Mouse (Mus musculus) retina, embryonic 14.5 days (tissue): ENCODE results near the gene Trim72.
"Not testable (repeated sequence)": the region's sequence is repeated elsewhere in the genome, so short reads cannot be mapped to it uniquely, and the experiment has no call there.

Experiments
- DNase-seq: peaks from one replicate; pipeline ENCODE4 v3.0.0-alpha.2; 2015; ENCODE audit warnings: low spot score

Gene Trim72

DNA sequence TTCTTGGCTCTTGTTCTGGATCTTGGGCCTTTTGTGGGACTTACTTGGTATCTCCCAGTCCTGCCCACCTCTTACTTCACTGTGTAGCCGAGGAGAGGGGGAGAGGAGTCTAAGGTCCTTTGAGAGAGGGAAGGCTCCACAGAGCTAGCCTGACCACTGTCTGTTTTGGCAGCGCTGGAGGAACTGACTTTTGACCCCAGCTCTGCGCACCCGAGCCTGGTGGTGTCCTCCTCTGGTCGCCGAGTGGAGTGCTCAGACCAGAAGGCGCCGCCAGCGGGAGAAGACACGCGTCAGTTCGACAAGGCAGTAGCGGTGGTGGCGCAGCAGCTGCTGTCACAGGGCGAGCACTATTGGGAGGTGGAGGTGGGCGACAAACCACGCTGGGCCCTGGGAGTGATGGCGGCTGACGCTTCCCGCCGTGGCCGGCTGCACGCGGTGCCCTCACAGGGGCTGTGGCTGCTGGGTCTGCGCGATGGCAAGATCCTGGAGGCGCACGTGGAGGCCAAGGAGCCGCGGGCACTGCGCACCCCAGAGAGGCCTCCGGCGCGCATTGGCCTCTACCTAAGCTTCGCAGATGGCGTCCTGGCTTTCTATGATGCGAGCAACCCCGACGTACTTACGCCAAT is 6.1 kb downstream of the Trim72 start:
- DNase-seq: no peak

DNA sequence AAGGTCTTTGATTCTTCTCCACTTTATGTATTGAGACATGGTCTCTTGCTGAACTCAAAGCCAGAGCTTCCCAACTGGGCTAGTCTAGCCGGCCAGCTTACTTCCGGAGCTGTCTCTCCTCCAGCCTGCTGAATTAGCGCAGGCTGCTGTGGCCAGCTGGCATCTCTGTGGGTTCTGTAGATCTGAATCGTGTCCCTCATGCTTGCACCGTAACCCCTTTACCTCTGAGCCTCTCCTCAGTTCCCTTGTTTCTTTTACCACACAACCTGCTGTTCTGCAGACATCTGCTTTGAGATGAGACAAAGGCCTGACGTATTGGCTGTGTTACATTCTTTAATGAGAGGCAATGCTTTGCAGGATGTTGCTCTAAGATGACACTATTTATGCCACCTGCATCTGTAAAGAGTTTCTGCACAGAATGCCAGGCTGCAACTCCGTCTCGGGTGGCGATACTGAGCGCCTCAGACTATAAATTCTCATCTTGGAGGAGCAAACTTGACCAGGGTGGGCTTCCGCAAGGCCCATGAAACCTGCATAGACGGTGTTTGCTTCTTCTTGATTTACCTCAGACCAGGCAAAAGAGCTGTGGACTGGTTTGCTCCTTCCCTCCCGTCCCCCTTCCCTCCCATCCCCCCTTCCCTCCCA is 8.5 kb downstream of the Trim72 start:
- DNase-seq: no peak

DNA sequence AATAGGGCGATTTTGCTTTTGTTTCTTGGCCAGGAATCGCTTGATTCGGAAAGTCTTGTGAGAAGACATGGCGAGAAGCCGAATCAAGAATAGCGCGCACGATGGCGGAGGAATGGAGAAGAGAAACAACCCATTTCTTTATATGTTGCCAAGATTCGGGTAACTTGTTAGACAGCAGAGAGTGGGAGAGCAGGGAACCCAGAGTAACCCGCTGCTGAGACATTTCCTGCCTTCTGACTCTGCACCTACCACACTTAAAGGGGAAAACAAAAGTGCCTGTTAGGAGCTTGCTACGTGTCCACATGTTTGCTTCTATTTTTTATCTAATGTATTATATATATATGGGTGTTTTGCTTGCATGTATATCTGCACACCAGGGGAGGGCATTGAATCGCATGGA is 9.4 kb downstream of the Trim72 start:
- DNase-seq: no peak

DNA sequence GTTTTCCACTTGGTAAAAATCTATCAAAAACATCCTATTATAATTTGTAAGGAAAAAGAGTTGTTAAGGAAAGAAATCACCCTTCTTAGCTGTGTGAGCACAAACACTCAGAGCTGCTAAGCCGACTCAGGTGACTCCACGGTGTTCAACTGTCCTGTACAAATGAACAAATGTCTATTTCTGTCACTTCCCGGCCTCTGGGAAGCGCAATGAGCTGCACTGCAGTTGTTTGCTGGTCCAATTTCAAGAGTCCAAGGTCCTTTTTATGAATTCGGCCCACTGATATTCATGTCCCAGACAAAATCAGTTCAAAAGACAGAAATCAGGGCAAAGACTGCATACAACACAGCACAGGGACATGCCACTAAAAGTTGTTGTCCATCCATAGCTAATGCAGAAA is 12.4 kb downstream of the Trim72 start:
- DNase-seq: not testable (repeated sequence)

DNA sequence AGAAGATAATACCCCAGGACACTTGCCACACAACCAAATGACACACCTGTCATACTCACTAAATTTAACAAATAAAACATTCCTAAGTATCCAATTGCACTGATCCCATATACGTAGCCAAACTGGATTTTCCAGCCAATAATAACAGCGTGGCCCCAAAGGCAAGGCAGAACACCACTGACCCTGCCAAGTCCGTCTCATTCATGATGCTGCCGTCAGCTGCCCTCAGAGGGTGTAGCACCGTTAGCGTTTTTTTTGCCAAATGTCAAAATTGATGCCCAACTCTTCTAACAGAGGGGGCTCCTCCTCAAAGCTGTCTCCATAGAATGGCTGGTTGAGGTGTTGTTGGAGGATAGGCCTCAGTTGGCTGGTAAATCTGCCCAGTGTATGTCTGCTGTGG is 12.9 kb downstream of the Trim72 start:
- DNase-seq: no peak

DNA sequence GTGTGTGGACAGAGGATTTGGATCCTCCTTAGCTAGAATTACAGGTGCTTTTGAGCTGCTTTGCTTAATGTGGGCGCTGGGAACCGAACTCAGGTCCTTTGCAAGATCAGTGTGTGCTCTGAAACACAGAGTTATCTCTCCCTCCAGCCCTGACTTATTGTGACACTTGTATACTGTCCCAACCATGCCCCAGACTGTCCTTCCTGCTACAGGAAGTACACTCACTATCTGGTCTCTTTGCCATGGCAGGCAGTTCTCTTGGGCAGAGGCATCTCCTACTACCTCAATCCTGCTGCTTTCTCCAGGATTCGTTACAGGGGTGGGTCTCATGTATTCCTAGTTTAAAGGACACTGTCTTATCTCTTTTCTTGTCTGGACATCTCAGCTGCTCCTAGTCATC is 14.5 kb downstream of the Trim72 start:
- no peak for DNase-seq

DNA sequence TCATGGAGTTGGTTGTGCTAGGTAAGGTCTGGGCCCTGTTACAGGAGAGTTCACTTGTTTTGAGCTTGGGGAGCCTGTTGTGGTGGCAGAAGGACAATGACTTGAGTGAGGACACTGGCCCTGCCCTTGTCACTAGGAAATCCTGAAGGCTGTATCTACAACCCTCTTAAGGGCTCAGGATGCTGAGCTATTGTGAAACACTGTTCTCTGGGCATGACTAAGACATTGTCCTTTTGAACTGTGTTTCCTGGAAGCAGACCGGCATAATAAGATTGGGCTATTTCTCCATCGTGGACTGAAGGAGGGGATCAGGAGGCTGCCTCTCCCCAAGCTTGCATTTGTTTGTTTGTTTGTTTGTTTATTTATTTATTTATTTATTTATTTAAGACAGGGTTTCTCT is 15.4 kb downstream of the Trim72 start:
- DNase-seq: no peak

DNA sequence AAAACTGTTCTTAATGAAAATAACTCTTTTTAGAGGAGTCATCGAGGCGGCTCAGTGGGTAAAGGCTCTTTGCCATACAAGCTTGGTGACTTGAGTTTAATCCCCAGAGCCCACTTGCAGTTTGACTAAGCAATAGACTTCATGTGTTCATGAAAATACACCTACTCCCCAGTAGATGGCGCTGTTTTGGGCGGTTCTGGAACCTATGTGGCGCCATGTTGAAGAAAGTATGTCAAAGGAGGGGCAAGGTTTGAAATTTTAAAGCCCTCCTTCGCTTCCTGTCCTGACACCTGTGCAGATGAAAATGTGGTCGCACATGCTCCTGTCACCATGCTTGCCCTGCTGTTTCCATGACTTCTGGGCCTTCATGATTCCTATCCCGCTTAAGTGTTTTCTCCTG is 19.2 kb downstream of the Trim72 start:
- DNase-seq: no peak

DNA sequence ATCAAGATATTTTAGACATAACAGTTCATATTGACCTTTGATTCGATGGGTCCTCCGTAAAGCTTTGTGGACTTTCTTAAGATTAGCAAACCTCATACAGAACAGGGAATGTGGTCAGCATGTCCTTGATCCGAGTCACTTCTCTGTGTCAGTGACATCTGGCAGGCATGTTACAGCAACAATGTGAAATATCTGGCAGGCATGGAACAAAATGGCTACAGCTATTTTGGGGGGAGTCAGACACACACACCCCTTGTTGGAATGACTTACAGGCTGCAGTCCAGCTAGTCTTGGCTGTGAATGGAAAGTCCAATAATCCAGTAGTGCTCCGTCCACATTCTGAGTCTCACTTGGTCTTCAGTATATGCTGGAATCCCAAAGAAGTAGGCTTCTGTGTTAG is 19.8 kb downstream of the Trim72 start:
- DNase-seq: no peak

DNA sequence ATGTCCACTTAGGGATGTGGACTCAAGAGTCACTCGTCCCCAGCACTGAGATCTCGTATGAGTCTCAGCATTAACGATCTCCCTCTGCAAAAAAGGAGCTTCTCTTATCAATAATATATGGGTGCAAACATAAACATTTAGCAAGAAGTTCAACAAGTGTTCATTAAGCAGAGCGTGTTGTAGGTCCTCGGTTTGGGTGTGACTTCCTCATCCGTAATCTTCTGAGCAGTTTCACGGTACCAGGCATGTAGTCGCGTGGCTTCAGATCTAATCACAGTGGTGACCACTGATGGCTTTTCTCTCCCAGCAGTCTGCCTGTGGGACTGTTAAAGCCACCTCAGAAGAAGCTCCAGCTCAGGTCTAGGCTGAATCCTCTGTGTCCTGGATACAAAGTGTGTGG is 20.6 kb downstream of the Trim72 start:
- no peak for DNase-seq

DNA sequence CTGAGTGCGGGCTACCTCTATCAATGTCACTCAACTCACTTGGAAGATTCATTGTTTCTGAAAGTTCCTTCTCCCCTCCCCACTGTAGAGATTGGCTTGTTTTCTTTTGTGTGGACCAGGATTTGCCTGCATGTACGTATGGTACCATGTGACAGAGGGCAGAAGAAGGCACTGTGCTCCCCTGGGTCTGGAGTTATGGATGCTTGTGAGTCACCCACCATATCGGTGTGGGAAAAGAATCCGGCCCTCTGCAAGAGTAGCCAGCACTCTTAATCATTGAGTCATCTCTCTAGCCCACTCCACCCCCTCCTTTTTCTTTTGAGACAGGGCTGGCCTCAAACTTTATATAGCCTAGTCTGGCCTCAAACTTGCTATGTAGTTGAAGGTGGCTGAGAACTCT is 21.2 kb downstream of the Trim72 start:
- no peak for DNase-seq

DNA sequence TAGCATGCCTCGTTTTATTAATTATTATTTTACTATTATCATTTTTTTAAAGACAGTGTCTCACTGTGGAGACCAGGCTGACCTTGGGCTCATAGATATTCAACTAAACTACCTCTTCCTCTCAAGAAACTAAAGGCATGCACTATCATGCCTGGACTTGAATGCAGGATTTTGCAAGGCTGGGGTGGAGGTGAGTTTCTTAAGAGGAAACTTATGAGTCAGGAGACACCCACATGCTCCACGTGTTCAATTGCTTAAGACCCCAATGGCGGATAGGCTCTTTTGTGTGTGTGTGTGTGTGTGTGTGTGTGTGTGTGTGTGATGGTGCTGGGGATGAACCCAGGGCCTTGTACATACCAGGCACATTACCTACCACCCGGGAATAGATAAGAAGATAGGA is 21.6 kb downstream of the Trim72 start:
- no peak for DNase-seq

DNA sequence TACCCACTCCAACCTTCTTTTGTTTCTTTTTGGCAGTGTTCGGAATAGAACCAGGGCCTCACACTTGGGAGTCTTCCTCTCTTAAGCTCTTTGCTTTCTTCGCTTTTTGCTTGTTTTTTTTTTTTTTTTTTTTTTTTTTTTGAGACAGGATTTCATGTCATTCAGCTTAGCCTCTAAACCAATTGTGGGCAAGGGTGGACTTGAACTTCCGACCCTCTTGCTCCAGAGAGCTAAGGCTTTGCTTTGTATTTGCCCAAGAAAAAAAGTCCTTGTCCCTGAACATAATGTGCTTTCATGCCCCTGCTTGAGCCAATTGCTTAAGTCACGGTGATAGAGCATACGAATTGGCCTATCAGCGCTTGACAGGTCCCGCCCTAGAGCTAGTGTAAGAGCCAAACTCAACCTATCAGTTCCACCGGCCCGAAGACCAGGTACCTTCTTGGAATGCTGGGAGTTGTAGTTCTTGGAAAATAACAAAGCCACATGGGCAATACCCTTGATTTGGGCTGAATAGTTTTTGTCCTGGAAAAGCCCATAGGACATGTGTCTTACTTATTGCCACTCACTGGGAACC is 27.7 kb downstream of the Trim72 start:
- DNase-seq: peak; percentile 26

DNA sequence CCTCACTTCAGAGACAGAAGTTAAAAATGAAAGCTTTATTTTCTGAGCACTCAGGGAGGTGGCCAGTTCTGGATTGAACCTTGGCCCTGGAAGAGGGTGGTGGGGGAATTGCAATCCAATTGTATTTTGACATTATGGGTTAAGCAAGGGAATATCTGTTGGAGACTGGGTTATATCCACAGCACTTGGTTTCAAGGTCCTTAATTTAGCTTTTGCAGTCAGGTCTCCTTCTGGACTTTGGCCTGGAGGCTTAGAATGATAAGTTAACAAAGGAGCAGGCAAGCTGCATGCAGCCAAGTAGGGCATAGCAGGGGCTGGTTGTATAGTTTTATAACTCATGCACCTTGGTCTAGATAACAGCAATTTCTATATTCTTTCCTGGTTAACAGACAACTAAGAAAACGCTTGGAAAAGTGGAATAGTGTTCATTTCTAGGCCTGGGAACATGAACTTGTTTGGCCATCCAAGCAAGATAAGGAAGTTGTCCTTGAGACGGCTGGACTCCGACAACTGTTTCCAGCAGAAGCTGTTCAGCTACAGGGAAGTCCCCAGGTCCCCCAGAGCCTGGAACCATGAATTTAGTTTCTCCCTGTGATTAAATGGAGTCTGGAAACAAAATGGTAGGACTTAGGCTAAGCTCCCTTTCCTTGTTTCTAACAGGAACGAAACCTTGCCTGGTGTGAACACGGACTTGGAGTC is 28.7 kb downstream of the Trim72 start:
- no peak for DNase-seq

DNA sequence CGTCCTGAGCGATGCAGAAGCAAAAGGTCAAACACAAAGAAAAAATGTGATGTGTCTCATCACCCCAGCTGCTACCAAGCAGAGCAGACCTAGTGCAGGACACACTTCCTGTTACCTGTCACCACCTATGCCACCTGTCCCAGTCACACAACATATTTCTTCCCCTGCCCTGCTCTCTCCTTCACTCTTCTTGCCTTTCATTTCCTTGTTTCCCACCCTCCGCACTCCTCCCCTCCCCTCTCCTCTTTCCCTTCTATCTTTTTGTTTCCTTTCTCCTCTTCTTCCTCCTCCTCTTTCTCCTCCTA is 29.2 kb downstream of the Trim72 start:
- DNase-seq: no peak

DNA sequence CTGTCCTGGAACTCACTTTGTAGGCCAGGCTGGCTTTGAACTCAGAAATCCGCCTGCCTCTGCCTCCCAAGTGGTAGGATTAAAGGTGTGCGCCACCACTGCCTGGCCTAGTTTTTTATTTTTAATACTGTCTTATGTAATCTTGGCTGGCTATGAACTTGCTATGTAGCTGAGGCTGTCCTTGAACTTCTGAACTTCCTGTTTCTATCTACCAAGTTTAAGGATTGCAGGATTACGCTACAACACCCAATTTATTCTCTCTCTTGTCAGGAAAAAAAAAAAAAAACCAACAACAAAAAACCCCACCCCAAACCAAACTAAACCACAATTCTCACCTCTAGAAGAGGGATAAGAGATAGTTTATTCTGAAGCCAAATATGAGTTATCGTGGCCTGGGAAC is 29.9 kb downstream of the Trim72 start:
- DNase-seq: no peak

DNA sequence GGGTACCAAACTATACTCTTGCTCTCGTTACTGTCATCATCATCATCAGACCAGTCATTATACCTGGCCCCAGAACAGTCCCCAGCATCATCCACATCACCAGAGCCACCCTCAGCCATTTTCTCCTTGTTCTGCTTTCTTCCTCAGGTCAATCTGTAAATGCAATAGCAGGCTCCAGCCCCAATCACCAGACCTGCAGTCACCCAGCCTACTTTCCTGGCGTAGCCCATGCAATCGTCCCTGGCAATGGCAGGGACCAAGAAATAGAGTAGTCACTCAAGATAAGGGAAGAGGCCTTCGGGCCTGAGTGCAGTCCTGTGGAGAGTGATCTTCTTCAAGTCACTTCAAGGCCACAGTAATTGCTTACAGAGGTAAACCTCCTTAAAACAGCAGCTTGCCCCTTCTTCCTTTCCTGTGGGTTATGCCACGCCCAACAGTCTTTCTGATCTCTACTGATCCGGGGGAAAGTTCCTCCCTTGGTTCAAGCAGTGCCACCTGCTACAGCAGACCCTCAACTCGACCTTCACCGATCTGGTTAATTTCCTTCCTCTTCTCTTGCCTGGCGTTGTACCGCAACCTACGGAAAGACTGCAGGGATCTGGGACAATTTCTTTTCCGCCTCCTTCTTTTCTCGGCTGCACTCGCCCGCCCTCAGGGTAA is 38.5 kb downstream of the Trim72 start:
- DNase-seq: not testable (repeated sequence)

DNA sequence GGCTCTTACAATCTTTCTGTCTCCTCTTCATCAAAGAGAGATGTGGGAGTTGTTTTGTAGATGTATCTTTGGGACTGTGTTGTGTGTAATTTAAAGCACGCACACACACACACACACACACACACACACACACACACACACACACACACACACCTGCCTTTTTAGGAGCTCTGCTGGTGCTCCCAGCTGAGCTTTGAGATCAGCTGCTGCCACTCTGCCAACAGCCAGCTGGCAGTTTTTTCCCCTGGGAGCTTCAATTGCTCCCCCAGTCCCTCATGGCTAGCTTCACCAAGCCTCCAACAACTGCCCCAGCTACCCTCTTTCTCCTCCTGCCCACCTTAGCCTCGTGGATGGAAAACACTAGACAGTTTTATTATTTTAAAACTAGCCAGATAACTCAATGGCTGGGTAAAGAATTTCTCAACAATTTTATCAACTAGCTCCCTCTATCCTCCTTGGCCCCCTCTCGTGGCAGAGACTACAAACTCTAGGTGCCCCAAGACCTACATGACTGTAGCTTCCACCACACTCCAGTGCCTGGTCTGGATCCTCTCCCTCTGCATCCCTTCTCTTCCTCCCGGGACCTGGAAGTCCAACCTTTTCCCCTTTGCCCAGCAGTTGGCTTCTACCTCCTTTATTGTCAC is 40.5 kb downstream of the Trim72 start:
- no peak for DNase-seq

DNA sequence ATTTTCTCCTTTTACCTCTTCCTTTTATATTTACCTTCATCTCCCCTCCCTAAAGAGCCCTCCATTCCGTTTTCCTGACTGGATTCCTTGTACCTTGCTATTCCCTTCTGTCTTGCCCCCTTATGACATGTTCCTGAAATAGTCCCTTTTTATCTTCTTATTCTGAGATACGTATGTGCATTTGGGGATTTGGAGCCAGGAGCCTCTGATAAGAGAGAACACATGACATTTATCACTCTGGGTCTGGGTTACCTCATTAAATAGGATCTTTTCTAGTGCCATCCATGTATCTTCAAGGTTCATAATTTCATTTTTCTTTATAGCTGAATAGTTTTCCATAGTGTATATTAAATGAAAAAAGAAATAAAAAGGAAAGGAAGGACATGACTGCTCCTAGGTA is 41.9 kb downstream of the Trim72 start:
- DNase-seq: no peak

DNA sequence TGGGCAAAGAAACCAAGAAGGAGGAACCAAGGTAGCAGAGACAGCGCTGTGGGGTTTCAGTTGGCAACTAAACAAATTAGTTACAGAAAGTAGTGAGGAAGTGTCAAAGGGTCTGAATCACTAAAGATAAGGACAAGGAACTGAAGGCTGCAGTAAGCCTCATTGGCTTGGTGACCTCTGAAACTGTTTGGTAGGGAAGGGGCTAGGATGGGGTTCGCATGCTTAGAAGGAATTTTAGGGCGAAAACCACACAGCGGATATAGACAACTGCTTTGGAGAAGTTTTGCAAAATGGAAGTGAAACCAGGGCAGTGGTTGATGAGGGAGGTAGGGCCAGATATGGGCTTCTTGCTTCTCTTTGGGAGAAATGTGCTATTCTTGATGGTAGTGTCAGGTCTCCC is 45.1 kb downstream of the Trim72 start:
- DNase-seq: no peak

DNA sequence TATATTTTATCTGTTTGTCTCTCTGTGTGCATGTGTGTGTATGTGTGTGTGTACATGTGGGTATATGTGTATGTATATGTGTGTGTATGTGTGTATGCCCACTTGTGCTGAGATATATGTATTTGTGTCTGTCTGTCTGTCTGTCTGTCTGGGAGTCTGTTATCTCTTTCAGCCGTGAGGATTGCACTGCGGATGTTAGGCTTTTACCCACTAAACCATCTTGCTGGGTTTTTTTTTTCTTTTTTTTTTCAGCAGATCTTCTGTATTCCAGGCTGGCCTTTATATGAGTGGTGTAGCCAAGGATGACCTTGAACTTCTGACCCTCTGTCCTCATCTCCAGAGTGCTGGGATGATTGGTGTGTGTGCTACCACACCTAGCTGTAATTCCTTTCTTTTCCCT is 45.5 kb downstream of the Trim72 start:
- DNase-seq: no peak

DNA sequence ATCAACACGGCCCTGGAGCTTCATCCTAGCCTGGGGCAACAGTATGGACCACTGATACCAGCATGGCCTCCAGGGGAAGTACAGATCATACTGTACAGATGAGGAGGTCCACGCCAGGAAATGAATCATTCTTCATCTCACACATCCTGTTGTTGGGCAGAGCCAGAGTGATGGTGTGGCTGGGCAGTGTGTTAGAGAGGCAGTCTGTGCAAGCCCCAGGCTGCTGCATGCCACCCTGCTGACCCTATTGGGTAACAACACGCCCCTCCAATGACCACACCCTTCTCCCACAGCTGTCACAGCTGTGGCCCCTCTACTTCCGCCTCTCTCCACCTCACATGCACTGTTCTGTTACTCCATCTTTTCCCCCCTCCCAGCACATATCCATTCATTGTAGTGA is 47.0 kb downstream of the Trim72 start:
- no peak for DNase-seq

DNA sequence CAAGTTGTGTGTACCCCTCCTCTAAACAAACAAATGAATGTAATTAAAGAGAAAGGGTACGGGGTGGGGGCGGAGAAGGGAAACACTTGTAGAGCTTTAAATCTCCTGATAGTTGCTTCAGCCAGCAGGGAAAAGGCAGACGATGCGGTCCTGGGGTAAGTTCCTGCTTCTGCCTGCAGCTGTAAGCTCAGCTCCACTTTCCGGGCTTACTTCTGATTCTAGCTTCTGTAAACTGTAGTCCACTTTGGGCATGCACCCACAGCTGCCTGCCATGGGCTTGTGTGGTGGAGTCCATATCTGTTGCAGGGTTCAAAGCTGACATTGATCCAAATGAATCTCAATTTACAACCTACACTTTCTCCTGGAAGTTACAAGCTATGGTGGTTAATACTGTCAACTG is 49.3 kb downstream of the Trim72 start:
- DNase-seq: no peak
